Mouse (Mus musculus): ENCODE results near the gene Ulk4. TPM values are rescaled to one million over a fixed set of nuclear protein-coding genes. Genes with fewer than 3 reads are reported as not detected.
A peak's percentile ranks its signal among the peaks of the same experiment; 100 is the strongest.

Gene Ulk4
- 97.4 and 111 TPM in 2 replicates for polyA plus RNA-seq (2016; fragmentation: Nextera tagmentation; extraction: Ambion mirVana)

- peaks cover 5% of the 10 kb centered on the region; the same call in 1 of the 2 replicates for H3K9me3 ChIP-seq (replicated peaks)
- H3K4me2 ChIP-seq, result peak within 1 kb of the TSS; percentile 90
- H3K4me1 ChIP-seq (replicated peaks), result peaks cover 6% of the 10 kb centered on the region; the same call in 1 of the 2 replicates
- H3K36me3 ChIP-seq, result peaks cover 3% of the 10 kb centered on the region
- peak within 1 kb of the TSS; percentile 80 for H3K9ac ChIP-seq
- H3K27me3 ChIP-seq (replicated peaks), result no peaks in the 10 kb centered on the region
- peak within 1 kb of the TSS; percentile 63 for H3K27ac ChIP-seq (ENCODE audit: poor library complexity, severe bottlenecking)
- ATAC-seq (ENCODE audit: insufficient number of reproducible peaks, low FRiP score), result peak; percentile 96
- WGBS, result under 1% methylated on average over 59 of the region's 59 CpGs
- peak within 1 kb of the TSS; percentile 65 for H3K4me3 ChIP-seq
Measured at GRCm38 (mm10) chr9:121277118-121278060, at the start of gene Ulk4. Ulk4 (minus strand) TSS chr9:121277197.

DNA sequence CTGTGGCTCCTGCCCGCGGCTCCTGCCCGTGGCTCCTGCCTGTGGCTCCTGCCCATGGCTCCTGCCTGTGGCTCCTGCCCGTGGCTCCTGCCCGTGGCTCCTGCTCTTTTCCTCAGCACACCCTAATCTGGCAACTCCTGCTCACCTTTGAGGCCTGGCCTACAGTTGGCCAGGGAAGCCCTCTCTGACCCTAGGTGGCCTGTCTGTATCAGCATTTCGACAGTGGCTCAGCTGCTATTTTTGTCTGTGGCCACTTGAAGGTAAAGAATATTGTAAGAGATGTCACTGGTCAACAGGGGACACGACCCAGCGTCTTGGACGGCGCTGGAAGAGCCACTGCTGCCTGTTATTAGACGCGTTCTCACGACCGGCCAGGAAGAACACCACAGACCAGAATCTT lies 45.0 kb upstream of the Ulk4 start:
- 0 out of 2 replicates have a peak, but pooled peaks cover 4% of the 10 kb centered on the region for H3K9me3 ChIP-seq (replicated peaks)
- H3K9ac ChIP-seq, result no peak overlapping the region
- WGBS, result 71% methylated on average over 14 of the region's 14 CpGs
- no peaks in the 10 kb centered on the region for H3K27me3 ChIP-seq (replicated peaks)
- ATAC-seq (ENCODE audit: insufficient number of reproducible peaks, low FRiP score), result no peak
- H3K4me3 ChIP-seq, result no peak overlapping the region
- peaks cover 32% of the 10 kb centered on the region for H3K4me1 ChIP-seq (replicated peaks)
- peaks cover 12% of the 10 kb centered on the region for H3K36me3 ChIP-seq
- peak overlapping the region; percentile 82 for H3K27ac ChIP-seq (ENCODE audit: poor library complexity, severe bottlenecking)
- H3K4me2 ChIP-seq, result no peak overlapping the region

- Histone ChIP-seq H3K9ac (no peak overlapping the region), H3K27me3 (replicated peaks) (no peaks in the 10 kb centered on the region), H3K4me1 (replicated peaks) (peaks cover 42% of the 10 kb centered on the region), H3K9me3 (replicated peaks) (0 out of 2 replicates have a peak, but pooled peaks cover 4% of the 10 kb centered on the region), H3K4me2 (no peak overlapping the region), H3K4me3 (no peak overlapping the region), H3K36me3 (peaks cover 12% of the 10 kb centered on the region), H3K27ac (ENCODE audit: poor library complexity, severe bottlenecking) (peak overlapping the region; percentile 82; the same call in 1 of the 2 replicates)
- ATAC-seq (ENCODE audit: insufficient number of reproducible peaks, low FRiP score), result no peak
- WGBS, result 90% methylated on average over 2 of the region's 2 CpGs
Measured at GRCm38 (mm10) chr9:121321118-121321517, 44.1 kb upstream of the Ulk4 start.

DNA sequence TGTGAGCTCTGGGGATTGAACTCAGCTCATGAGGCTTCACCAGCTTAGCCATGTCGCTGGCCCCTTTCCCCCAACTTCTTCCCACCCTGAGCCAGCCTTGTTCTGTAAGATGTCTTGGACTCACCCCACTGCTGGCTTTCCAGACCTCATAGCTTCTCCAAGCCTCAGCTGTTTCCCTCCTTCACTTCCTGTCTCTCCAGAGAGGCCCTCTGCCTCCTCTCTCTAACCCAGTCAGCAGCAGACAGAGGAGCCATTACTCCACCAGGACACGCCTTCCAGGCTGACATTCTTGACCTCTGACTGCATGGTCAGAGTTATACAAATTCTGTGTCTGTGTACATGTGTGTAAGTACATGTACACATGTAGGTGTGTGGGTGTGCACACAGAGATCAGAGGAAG lies 43.4 kb upstream of the Ulk4 start:
- 83% methylated on average over 2 of the region's 2 CpGs for WGBS
- Histone ChIP-seq H3K27ac (ENCODE audit: poor library complexity, severe bottlenecking) (0 out of 2 replicates have a peak overlapping the region, but pooled peaks have one; percentile 8), H3K27me3 (replicated peaks) (no peaks in the 10 kb centered on the region), H3K36me3 (peaks cover 12% of the 10 kb centered on the region), H3K9me3 (replicated peaks) (0 out of 2 replicates have a peak, but pooled peaks cover 4% of the 10 kb centered on the region), H3K9ac (no peak overlapping the region), H3K4me3 (no peak overlapping the region), H3K4me1 (replicated peaks) (peaks cover 48% of the 10 kb centered on the region), H3K4me2 (no peak overlapping the region)
- 0 out of 2 replicates have a peak, but pooled peaks have one; percentile 27 for ATAC-seq (ENCODE audit: insufficient number of reproducible peaks, low FRiP score)

GRCm38 (mm10) chr9:121319323-121319966 lies 42.4 kb upstream of the Ulk4 start:
- no peak overlapping the region for H3K4me3 ChIP-seq
- 0 out of 2 replicates have a peak, but pooled peaks cover 4% of the 10 kb centered on the region for H3K9me3 ChIP-seq (replicated peaks)
- ATAC-seq (ENCODE audit: insufficient number of reproducible peaks, low FRiP score), result no peak
- 88% methylated on average over 10 of the region's 10 CpGs for WGBS
- peak overlapping the region; percentile 42; the same call in 1 of the 2 replicates for H3K9ac ChIP-seq
- H3K4me1 ChIP-seq (replicated peaks), result peaks cover 58% of the 10 kb centered on the region
- H3K27me3 ChIP-seq (replicated peaks), result no peaks in the 10 kb centered on the region
- no peak overlapping the region for H3K27ac ChIP-seq (ENCODE audit: poor library complexity, severe bottlenecking)
- peaks cover 12% of the 10 kb centered on the region for H3K36me3 ChIP-seq
- H3K4me2 ChIP-seq, result no peak overlapping the region

GRCm38 (mm10) chr9:121316621-121317405 lies 39.8 kb upstream of the Ulk4 start:
- 30% methylated on average over 12 of the region's 12 CpGs for WGBS
- Histone ChIP-seq H3K27ac (ENCODE audit: poor library complexity, severe bottlenecking) (peak overlapping the region; percentile 99), H3K9me3 (replicated peaks) (0 out of 2 replicates have a peak, but pooled peaks cover under 1% of the 10 kb centered on the region), H3K27me3 (replicated peaks) (no peaks in the 10 kb centered on the region), H3K4me2 (no peak overlapping the region), H3K4me3 (no peak overlapping the region), H3K9ac (0 out of 2 replicates have a peak overlapping the region, but pooled peaks have one; percentile 31), H3K4me1 (replicated peaks) (peaks cover 79% of the 10 kb centered on the region), H3K36me3 (peaks cover 7% of the 10 kb centered on the region)
- no peak for ATAC-seq (ENCODE audit: insufficient number of reproducible peaks, low FRiP score)

- peak overlapping the region; percentile 99 for H3K27ac ChIP-seq (ENCODE audit: poor library complexity, severe bottlenecking)
- peaks cover 79% of the 10 kb centered on the region for H3K4me1 ChIP-seq (replicated peaks)
- 65% methylated on average over 4 of the region's 4 CpGs for WGBS
Measured at GRCm38 (mm10) chr9:121315901-121316595, 39.1 kb upstream of the Ulk4 start.

DNA sequence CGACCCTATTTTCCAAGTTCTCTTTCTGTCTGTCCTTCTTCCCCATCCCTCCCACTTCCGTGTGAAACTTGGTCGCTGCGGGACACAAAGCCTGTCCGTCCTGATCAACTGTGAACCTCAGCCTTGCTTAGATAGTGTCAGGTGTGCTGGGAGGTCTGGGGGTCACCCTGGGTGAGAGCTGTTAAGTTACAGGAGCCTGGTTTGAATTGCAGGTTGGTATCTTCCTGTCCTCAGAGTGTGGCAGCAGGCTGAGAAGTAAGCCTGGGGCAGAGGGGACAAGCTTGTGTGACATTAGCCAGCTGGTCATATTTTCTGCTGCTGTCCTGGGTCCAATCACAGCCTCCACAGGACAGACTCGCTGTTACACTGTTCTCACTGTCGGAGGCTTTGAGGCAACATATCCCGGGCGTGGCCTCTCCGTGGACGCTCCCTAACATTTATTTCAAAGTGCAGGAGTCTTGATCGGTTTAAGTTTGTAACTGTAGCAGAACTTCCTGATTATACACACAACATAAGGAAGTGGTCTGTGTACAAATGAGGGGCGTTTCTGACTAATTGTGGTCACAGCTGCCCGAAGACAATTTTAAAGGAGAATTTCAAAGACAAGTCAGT lies 37.6 kb upstream of the Ulk4 start:
- Histone ChIP-seq H3K27ac (ENCODE audit: poor library complexity, severe bottlenecking) (peak overlapping the region; percentile 99), H3K9me3 (replicated peaks) (no peaks in the 10 kb centered on the region), H3K4me2 (peak overlapping the region; percentile 82), H3K4me1 (replicated peaks) (peaks cover 80% of the 10 kb centered on the region), H3K9ac (peak overlapping the region; percentile 79), H3K4me3 (peak overlapping the region; percentile 42), H3K36me3 (peaks cover 5% of the 10 kb centered on the region), H3K27me3 (replicated peaks) (no peaks in the 10 kb centered on the region)
- peak; percentile 43 for ATAC-seq (ENCODE audit: insufficient number of reproducible peaks, low FRiP score)
- WGBS, result 14% methylated on average over 14 of the region's 14 CpGs

More at GRCm38 (mm10) chr9:121315901-121316595, 39.1 kb upstream of the Ulk4 start:
- H3K27me3 ChIP-seq (replicated peaks), result no peaks in the 10 kb centered on the region
- no peak overlapping the region for H3K4me2 ChIP-seq
- no peak for ATAC-seq (ENCODE audit: insufficient number of reproducible peaks, low FRiP score)
- H3K9me3 ChIP-seq (replicated peaks), result no peaks in the 10 kb centered on the region
- no peak overlapping the region for H3K4me3 ChIP-seq
- peaks cover 5% of the 10 kb centered on the region for H3K36me3 ChIP-seq
- 0 out of 2 replicates have a peak overlapping the region, but pooled peaks have one; percentile 31 for H3K9ac ChIP-seq

GRCm38 (mm10) chr9:121313656-121314374 lies 36.8 kb upstream of the Ulk4 start:
- peak overlapping the region; percentile 99 for H3K27ac ChIP-seq (ENCODE audit: poor library complexity, severe bottlenecking)
- 2% methylated on average over 21 of the region's 21 CpGs for WGBS
- peaks cover 83% of the 10 kb centered on the region for H3K4me1 ChIP-seq (replicated peaks)
- H3K4me2 ChIP-seq, result peak overlapping the region; percentile 82
- H3K4me3 ChIP-seq, result peak overlapping the region; percentile 42
- H3K9me3 ChIP-seq (replicated peaks), result no peaks in the 10 kb centered on the region
- no peaks in the 10 kb centered on the region for H3K27me3 ChIP-seq (replicated peaks)
- peak overlapping the region; percentile 70 for H3K9ac ChIP-seq
- peak; percentile 86 for ATAC-seq (ENCODE audit: insufficient number of reproducible peaks, low FRiP score)
- H3K36me3 ChIP-seq, result peaks cover 5% of the 10 kb centered on the region
